Mouse (Mus musculus): ENCODE data around the gene Ifna4. TPM values are rescaled to one million over a fixed set of nuclear protein-coding genes. Genes with fewer than 3 reads are reported as not detected.
A peak's percentile ranks its signal among the peaks of the same experiment; 100 is the strongest.
"Not testable (repeated sequence)": the region's sequence is repeated elsewhere in the genome, so short reads cannot be mapped to it uniquely, and the experiment has no call there.

The Ifna4 gene
- polyA plus RNA-seq (2016; fragmentation: Nextera tagmentation; extraction: Ambion mirVana): not detected in 2 replicates

- Histone ChIP-seq H3K4me1 (no peaks in the 10 kb centered on the region), H3K4me2 (replicated peaks) (no peak within 1 kb of the TSS), H3K9ac (no peak within 1 kb of the TSS), H3K27me3 (replicated peaks) (no peaks in the 10 kb centered on the region), H3K9me3 (no peaks in the 10 kb centered on the region), H3K27ac (no peak within 1 kb of the TSS), H3K36me3 (no peaks in the 10 kb centered on the region), H3K4me3 (no peak within 1 kb of the TSS)
- WGBS: 54% methylated on average over 2 of the region's 2 CpGs
- no peak for ATAC-seq (ENCODE audit: low FRiP score, low read depth)
These were observed at the start of gene Ifna4 for GRCm38 (mm10) chr4:88841438-88841911. Gene Ifna4 (plus strand): TSS chr4:88841861.

GRCm38 (mm10) chr4:88793936-88794675 lies 47.6 kb upstream of the Ifna4 start, which contains the start of gene Gm13275:
Gene Gm13275 (plus strand): TSS chr4:88794487.
- not testable (repeated sequence) for H3K27ac ChIP-seq; H3K4me1 ChIP-seq; H3K4me2 ChIP-seq (replicated peaks); H3K27me3 ChIP-seq (replicated peaks); H3K4me3 ChIP-seq; ATAC-seq (ENCODE audit: low FRiP score, low read depth); H3K36me3 ChIP-seq; H3K9ac ChIP-seq; H3K9me3 ChIP-seq
- 0% methylated on average over 11 of the region's 52 CpGs for WGBS

DNA sequence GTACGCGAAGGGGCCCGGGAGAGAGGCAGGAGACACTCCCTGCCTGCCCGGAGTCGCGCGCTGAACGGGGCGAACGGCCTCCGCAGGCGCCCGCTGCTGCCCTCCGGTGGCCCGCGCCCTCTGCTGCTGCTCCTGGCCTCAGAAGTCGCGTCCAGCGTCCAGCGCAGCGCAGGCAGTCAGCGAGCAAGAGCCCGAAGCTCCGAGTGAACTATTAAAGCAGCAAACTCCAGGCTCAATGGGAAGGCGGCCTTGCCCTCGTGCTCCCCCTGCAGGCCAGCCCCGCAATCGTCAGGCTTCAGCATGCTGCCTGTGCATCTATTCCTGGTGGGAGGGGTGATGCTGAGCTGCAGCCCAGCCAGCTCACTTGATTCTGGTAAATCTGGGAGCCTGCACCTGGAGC lies 44.6 kb upstream of the Ifna4 start, which contains the start of gene Gm13279:
Gm13279 (plus strand) TSS at position 301 of the 400 bp plus-strand sequence.
- not testable (repeated sequence) for ATAC-seq (ENCODE audit: low FRiP score, low read depth)

GRCm38 (mm10) chr4:88799365-88799764 lies 42.3 kb upstream of the Ifna4 start, which contains the start of gene Gm13285:
Gene Gm13285 (plus strand): TSS chr4:88799665.
- not testable (repeated sequence) for H3K27me3 ChIP-seq (replicated peaks); H3K9ac ChIP-seq; H3K9me3 ChIP-seq; H3K36me3 ChIP-seq; H3K4me1 ChIP-seq; H3K27ac ChIP-seq; ATAC-seq (ENCODE audit: low FRiP score, low read depth); H3K4me3 ChIP-seq; H3K4me2 ChIP-seq (replicated peaks)
- WGBS: 13% methylated on average over 5 of the region's 7 CpGs

More for the DNA sequence above, 44.6 kb upstream of the Ifna4 start, which contains the start of gene Gm13279:
- not testable (repeated sequence) for H3K4me3 ChIP-seq; H3K27ac ChIP-seq; H3K4me1 ChIP-seq; H3K4me2 ChIP-seq (replicated peaks); H3K9me3 ChIP-seq; H3K9ac ChIP-seq; H3K27me3 ChIP-seq (replicated peaks); H3K36me3 ChIP-seq
- no CpG with 5 or more reads among the region's 28 CpGs for WGBS

- not testable (repeated sequence) for H3K9ac ChIP-seq; H3K27ac ChIP-seq; H3K36me3 ChIP-seq; H3K4me2 ChIP-seq (replicated peaks); H3K9me3 ChIP-seq; H3K4me3 ChIP-seq; H3K4me1 ChIP-seq; H3K27me3 ChIP-seq (replicated peaks); ATAC-seq (ENCODE audit: low FRiP score, low read depth)
- no CpG with 5 or more reads among the region's 29 CpGs for WGBS
These were observed 38.7 kb upstream of the Ifna4 start, which contains the start of gene Gm13287 for GRCm38 (mm10) chr4:88802954-88803353. Gene Gm13287 (plus strand): TSS chr4:88803254.

GRCm38 (mm10) chr4:88805231-88805630 lies 36.4 kb upstream of the Ifna4 start, which contains the start of gene Gm13288:
Gene Gm13288 (plus strand): TSS chr4:88805531.
- no CpG with 5 or more reads among the region's 8 CpGs for WGBS
- not testable (repeated sequence) for ATAC-seq (ENCODE audit: low FRiP score, low read depth); H3K27me3 ChIP-seq (replicated peaks); H3K9ac ChIP-seq; H3K9me3 ChIP-seq; H3K27ac ChIP-seq; H3K4me3 ChIP-seq; H3K4me1 ChIP-seq; H3K36me3 ChIP-seq
- H3K4me2 ChIP-seq (replicated peaks): peak within 1 kb of the TSS; percentile 46

DNA sequence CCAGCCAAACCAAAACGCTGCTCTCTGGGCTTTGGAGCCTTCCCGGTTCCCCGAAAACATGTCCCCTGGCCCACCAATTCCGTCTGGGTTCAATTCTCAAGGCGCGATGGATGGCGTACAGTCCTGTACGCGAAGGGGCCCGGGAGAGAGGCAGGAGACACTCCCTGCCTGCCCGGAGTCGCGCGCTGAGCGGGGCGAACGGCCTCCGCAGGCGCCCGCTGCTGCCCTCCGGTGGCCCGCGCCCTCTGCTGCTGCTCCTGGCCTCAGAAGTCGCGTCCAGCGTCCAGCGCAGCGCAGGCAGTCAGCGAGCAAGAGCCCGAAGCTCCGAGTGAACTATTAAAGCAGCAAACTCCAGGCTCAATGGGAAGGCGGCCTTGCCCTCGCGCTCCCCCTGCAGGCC lies 35.9 kb upstream of the Ifna4 start:
- WGBS: 0% methylated on average over 6 of the region's 34 CpGs
- not testable (repeated sequence) for H3K9ac ChIP-seq
- peak overlapping the region; percentile 46 for H3K4me2 ChIP-seq (replicated peaks)

GRCm38 (mm10) chr4:88815928-88816327 lies 25.7 kb upstream of the Ifna4 start, which contains the start of gene Ifna7:
Gene Ifna7 (plus strand): TSS chr4:88816228.
- 68% methylated on average over 3 of the region's 3 CpGs for WGBS
- no peak within 1 kb of the TSS for H3K27ac ChIP-seq
- H3K9me3 ChIP-seq: no peaks in the 10 kb centered on the region
- H3K4me3 ChIP-seq: no peak within 1 kb of the TSS
- no peaks in the 10 kb centered on the region for H3K36me3 ChIP-seq
- no peaks in the 10 kb centered on the region for H3K4me1 ChIP-seq
- no peak within 1 kb of the TSS for H3K9ac ChIP-seq
- ATAC-seq (ENCODE audit: low FRiP score, low read depth): no peak
- H3K27me3 ChIP-seq (replicated peaks): no peaks in the 10 kb centered on the region
- no peak within 1 kb of the TSS for H3K4me2 ChIP-seq (replicated peaks)

More for the DNA sequence above, 35.9 kb upstream of the Ifna4 start:
- not testable (repeated sequence) for H3K27ac ChIP-seq; H3K9me3 ChIP-seq; H3K4me1 ChIP-seq; H3K4me3 ChIP-seq; H3K27me3 ChIP-seq (replicated peaks); H3K36me3 ChIP-seq; ATAC-seq (ENCODE audit: low FRiP score, low read depth)

- Histone ChIP-seq H3K4me3 (no peak within 1 kb of the TSS), H3K36me3 (no peaks in the 10 kb centered on the region), H3K27me3 (replicated peaks) (no peaks in the 10 kb centered on the region), H3K4me2 (replicated peaks) (no peak within 1 kb of the TSS), H3K27ac (no peak within 1 kb of the TSS), H3K4me1 (no peaks in the 10 kb centered on the region), H3K9me3 (no peaks in the 10 kb centered on the region), H3K9ac (no peak within 1 kb of the TSS)
- ATAC-seq (ENCODE audit: low FRiP score, low read depth): no peak
- 83% methylated on average over 1 of the region's 1 CpGs for WGBS
These were observed 22.0 kb upstream of the Ifna4 start, which contains the start of gene Ifna11 for GRCm38 (mm10) chr4:88819659-88820058. Gene Ifna11 (plus strand): TSS chr4:88819959.

DNA sequence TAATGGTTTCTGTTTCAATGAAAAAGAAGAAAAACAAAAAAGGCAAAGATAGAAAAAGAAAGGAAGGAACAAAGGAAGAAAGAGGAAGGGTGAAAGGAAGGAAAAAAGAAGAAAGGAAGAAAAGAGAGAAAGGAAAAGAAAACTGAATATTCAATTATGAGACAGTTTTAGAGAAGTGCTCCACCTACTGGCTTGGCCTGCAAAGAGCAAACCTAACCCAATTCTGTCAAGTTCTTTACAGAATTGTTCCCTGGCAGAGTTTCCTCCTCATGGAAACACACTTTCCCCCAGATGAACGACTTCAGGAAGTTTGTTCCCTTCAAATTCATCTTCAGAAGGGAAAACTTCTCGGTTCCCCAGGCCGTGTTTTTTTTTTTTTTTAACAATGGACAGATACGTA lies 18.7 kb upstream of the Ifna4 start:
- no peak overlapping the region for H3K27ac ChIP-seq
- 27% methylated on average over 4 of the region's 4 CpGs for WGBS
- H3K9me3 ChIP-seq: no peaks in the 10 kb centered on the region
- no peaks in the 10 kb centered on the region for H3K27me3 ChIP-seq (replicated peaks)
- no peak overlapping the region for H3K4me3 ChIP-seq
- H3K9ac ChIP-seq: no peak overlapping the region
- no peak for ATAC-seq (ENCODE audit: low FRiP score, low read depth)
- no peak overlapping the region for H3K4me2 ChIP-seq (replicated peaks)
- H3K4me1 ChIP-seq: no peaks in the 10 kb centered on the region
- no peaks in the 10 kb centered on the region for H3K36me3 ChIP-seq

GRCm38 (mm10) chr4:88827116-88827515 lies 14.5 kb upstream of the Ifna4 start, which contains the start of gene Ifna6:
Gene Ifna6 (plus strand): TSS chr4:88827416.
- H3K36me3 ChIP-seq; H3K9me3 ChIP-seq; H3K4me2 ChIP-seq (replicated peaks); H3K9ac ChIP-seq; H3K4me3 ChIP-seq; H3K27ac ChIP-seq; H3K4me1 ChIP-seq; ATAC-seq (ENCODE audit: low FRiP score, low read depth); H3K27me3 ChIP-seq (replicated peaks): not testable (repeated sequence)

DNA sequence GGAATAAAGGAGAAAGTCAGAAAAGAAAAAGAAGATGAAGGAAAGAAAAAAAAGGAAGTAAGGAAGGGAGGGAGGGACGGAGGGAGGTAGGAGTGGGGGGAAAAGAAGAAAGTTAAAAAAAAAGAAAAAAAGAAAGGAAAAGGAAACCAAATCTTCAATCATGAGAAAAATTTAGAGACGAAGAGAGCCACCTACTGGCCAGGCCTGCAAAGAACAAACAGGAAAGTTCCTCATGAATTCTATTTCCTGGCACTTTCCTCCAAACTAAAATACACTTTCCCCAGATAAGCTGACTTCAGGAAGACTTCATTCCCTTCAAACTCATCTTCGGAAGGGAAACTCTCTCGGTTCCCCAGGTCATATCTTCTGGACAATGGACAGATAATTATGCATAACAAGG lies 11.1 kb upstream of the Ifna4 start:
- Histone ChIP-seq H3K4me1 (no peaks in the 10 kb centered on the region), H3K36me3 (no peaks in the 10 kb centered on the region), H3K9ac (no peak overlapping the region), H3K4me2 (replicated peaks) (no peak overlapping the region), H3K9me3 (no peaks in the 10 kb centered on the region), H3K27me3 (replicated peaks) (no peaks in the 10 kb centered on the region), H3K27ac (no peak overlapping the region), H3K4me3 (no peak overlapping the region)
- no peak for ATAC-seq (ENCODE audit: low FRiP score, low read depth)
- 33% methylated on average over 4 of the region's 4 CpGs for WGBS

Measured in neural tube, embryonic 12.5 days (tissue).